Mouse (Mus musculus): ENCODE results near the gene Gm38394.

The Gm38394 gene

DNA sequence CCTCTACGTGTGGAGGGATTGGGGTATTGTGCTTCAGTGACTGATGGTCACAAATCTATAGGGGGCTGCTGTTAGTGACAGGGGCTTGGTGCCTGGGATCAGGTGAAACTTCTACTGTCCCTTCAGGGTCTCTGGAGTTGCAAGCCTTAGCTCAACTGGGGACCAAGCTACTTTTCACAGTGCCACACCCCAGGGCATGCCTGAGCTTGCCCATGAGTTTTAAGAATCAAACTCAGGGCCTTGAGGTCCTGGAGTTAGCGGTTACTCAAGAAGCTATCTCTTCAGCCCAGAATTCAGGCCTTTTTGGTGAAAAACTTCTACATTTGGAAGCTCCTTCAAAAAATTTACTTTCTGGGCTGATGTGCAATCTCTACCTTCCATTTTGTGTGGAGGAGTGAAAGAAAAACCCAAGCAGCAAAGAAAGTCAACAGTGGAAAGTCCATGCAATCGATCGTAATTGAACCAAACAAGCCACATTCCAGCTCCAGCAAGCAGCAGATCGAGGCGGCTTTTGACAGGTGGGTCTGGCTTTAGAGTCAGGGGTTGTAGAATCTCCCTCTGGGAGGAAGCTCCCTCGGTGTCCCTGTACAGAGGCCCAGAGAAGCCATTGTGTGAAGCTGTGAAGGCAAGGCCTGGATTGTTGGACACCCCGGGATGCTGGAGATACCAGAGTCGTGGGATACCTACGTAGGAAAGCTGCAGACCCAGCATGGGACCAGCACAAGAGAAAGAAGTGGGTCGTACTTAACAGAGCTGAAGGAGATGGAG, 3.3 kb upstream of the Gm38394 start:
- in situ Hi-C loops (cut with MboI, MseI), result no loop called here

DNA sequence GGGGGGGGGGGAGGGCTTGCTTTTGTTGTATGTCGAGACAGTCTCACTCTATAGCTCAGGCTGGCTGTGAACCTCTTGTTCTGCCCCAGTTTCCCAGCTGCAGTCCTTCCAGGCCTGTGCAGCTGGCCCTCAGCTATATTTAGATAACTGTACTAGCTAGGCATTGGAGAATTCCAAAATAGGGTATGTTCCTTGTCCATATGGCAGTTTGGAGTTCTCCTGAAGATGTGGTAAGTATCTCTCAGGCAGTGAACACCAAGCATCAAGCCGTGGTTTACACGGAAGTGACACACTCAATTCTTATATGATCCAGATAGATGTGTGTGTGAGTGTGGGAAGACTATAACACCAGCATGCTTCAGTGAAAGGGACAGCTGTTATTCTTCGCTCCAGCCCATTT, 2.3 kb upstream of the Gm38394 start:
- in situ Hi-C loops (cut with MboI, MseI), result no loop called here

DNA sequence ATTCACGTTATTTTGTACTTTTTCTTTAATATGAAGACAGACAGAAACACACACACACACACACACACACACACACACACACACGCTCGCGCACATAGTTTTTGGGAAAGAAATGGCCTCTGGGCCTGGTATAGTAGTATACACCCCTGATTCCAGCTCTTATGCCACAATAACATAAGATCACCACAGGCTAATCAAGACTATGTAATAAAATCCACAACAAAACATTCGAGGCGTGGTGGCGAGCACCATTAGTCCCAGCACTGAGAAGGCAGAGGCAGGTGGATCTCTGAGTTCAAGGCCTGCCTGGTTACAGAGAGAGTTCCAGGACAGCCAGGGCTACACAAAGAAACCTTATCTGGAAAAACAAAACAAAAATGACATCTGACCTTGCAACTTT, 1.8 kb upstream of the Gm38394 start:
- in situ Hi-C loops (cut with MboI, MseI), result no loop called here

DNA sequence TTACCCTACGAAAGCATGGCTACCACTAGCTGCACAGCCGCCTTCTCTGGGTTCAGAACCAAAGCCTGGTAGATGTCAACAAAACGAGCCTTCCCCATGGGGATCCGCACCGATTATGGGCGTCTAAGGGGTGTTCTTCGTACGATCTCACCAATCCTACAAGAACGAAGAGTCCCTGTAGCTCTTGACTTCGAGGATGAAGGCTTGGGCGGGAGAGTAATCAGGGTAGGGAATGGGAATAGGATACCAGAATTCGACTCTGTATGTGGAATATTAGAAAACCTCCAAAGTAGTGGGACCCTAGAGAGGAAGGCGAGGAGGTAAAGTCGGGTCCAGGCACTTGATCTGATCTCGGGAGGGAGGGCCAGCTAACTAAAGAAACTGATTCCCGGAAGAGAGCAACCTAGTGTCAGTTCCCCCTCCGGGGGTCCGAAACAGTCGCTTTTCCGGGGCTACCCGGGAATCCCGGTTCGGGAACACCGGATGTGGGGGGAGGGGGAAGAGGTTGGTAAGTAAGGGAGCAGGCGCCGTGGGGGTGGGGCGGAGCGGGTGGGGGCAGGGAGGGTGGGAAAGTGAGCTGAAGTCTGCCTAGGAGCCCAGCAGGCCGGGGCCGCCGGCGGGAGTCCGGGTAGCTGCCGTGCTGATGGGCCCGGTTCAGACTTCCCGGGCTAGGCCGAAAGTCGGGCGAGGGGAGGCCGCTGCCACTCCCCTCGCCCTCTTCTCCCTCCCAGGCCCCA, 484 bp downstream of the Gm38394 start, which contains the start of gene Zbed6:
Gene Zbed6 (minus strand): TSS at position 420 of the 737 bp plus-strand sequence.
- in situ Hi-C loops (cut with MboI, MseI), result no loop called here

DNA sequence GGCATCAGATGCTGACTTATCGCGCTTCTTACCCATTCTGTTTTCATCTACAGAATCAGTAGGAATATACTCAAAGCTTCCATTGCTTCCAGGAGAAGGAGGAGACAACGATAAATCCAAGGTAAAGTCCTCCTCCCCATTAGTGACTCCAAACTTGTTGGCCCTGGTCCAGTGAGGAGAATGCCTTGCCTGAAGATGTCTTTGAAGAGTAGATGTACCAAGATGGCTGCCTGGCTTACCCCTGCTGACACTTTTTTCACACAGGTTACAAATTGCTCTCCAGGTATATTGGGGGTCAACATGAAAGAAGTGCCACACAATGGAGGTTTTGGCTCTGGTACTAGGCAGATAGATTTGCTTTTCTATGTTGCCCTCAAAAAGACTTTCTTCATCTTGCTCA, 2.2 kb downstream of the Gm38394 start:
- in situ Hi-C loops (cut with MboI, MseI), result no loop called here

DNA sequence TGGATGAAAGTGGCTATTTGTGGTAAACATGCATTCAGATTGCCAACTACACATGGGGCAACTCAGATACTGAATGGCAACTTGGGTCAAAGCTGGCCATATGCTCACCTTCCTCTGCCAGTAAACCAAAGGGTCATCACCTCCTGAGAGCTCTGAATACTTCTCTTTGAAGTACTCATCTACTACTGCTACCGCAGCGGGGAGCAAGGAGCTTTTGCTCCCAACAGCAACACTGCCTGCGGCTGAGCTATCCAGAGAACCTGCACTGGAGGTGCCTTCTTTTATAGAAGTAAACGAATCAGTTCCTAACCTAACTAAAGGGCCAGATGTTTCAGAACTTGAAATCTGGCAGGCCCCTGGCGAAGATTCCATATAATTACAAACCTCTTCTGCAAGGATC, 4.3 kb downstream of the Gm38394 start:
- in situ Hi-C loops (cut with MboI, MseI), result no loop called here

DNA sequence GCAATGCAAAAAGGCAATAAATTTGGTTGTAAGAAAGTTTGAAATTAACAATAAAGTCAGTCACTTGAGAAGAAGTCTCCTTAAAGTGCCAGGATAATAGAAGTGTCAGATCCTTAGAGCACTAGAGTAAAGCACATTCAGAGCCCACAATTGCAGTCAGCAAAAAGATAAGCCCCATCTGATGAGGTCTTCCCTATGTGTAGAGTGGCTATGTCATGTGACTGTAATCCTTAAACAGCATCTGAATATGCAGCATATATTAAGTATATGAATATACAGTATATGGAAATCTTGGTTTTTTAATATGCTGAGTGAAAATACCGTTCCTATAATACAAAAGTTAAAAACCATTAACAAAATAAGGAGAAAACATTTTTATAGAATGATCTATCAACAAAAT, 8.1 kb downstream of the Gm38394 start:
- in situ Hi-C loops (cut with MboI, MseI), result no loop called here

DNA sequence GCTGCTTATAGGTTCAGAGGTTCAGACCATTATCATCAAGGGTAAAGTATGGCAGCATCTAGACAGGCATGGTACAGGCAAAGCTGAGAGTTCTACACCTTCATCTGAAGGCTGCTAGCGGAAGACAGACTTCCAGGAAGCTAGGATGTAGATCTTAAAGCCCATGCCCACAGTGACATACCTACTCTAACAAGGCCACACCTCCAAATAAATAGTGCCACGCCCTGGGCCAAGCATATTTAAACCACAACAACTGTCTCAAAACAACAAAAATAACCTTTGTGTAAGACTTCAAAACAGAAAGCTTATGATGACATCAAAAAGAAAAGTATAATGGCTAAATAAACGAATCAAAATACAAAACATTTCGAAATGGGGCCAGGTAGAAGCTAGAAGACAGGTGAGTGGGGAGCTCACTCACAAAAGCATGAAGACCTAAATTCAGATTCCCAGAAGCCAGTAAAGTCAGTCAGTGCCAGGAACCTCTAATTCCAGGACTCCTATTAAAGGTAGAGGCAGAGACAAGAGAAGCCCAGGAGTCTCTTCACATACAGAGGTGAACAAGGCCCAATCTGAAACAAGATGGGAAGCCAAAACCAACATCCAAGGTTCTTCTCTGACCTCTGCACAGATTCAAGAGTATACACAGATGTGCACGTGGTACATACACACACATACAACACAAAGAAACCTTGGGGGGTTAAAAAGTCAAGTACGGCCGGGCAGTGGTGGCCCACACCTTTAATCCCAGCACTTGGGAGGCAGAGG, 10.6 kb downstream of the Gm38394 start:
- in situ Hi-C loops (cut with MboI, MseI), result no loop called here

DNA sequence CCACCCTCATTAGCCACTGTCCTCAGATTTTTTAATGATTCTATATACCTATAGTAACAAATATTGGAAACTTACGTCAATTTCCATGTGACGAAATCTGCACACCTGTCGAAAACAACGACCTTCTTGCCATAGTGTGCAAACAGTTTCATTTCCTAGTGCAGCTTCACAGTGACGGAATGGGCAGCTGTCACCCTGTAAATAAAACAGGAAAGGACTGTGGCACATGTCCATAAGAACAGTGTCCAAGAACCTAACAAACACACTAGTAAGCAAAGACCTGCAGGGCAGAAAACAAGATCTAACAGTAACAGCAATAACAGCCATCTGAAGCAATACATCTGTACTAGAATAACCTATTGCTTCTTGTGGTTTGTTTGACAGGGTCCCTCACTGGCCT, 15.5 kb downstream of the Gm38394 start:
- in situ Hi-C loops (cut with MboI, MseI), result no loop called here

DNA sequence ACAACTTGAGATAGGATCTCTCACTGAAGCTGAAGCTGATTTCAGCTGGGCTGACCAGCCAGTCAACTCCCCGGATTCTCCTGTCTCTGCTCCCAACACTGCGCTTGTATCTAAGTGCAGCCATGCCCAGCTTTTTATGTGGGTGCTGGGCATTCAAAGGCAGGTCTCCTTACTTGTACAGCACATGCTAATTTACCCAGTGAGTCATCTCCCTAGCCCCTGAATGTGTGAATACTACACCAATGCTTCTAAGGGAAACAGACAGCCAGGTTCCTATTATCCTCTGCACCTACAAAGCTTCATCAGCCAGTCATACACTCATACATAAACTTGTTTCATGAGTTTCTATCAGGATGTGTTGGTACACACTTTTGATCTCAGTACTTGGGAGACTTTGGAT, 20.0 kb downstream of the Gm38394 start:
- in situ Hi-C loops (cut with MboI, MseI), result no loop called here

DNA sequence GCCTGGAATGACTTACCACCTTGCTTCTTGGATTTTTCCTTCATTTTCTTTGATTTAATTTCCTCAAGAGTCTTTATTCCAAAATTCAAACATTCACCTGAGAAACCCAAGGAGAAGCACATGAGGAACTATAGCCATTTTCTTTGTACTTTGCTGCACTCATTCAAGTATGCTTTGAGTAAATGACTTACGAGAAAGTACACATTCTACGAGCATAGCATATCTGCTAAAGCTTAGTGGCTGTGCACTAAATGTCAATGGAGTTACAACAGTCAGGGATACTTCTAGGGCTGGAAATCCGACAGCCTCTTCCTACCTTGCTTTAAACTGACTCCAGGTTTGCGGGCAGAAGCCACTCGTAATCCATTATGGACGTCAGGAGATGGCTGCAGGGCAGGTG, 22.6 kb downstream of the Gm38394 start:
- in situ Hi-C loops (cut with MboI, MseI), result no loop called here

DNA sequence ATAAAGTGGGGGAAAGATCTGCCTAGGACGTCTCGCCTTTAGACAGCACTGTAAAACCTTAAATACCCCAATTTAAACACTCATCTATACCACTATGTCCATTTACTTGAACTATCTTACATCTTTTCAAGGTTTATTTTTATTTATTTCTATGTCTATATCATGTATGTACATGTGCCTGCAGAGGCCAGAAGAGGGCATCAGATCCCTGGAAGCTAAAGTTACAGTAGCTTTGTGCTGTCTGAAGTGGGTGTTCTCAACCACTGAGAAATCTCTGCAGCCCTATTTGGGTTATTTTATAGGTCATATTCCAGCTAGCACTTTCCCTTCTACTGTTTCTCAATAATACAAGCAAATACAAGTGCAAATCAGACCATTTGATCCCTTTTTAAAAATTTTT, 28.9 kb downstream of the Gm38394 start:
- in situ Hi-C loops (cut with MboI, MseI), result no loop called here

DNA sequence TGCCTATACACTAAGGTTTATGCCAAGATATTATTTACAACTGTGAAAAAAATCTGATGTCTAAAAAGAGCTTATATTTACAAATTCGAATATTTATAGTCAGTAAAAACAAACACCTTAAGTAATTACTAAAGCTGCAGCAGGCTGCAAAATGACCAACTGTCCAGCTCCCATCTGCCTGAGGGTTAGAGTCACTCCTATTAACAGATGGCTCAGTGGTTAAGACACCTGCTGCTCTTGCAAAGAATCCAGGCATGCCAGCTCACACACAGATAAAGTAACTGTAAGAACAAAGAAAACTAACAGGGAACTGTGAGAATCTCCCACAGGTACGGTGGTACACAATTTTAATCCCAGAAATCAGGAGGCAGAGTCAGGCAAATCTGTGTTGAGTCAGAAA, 36.1 kb downstream of the Gm38394 start:
- in situ Hi-C loops (cut with MboI, MseI), result loop anchor here (10.0 kb wide), 1 partner anchor 630 kb away; no protein-coding TSS in a partner anchor

DNA sequence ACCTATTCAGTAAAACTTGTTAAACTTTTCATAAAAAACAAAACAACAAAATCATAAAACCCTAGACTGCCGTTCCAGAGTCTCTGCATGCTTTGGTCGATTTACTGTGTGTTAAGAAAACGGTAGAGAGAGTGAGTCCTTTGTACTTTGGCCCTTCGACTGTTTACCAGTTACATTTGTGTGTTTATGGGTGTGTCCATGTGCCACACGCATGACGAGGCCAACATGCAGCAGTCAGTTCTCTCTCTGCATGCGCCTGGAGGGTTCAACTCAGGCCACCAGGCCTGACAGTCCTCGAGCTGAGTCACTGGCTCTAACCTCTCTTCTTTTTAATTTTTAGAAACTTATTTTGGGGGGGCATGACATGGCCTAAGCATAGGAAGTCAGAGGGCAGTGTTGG, 42.8 kb downstream of the Gm38394 start:
- in situ Hi-C loops (cut with MboI, MseI), result no loop called here

DNA sequence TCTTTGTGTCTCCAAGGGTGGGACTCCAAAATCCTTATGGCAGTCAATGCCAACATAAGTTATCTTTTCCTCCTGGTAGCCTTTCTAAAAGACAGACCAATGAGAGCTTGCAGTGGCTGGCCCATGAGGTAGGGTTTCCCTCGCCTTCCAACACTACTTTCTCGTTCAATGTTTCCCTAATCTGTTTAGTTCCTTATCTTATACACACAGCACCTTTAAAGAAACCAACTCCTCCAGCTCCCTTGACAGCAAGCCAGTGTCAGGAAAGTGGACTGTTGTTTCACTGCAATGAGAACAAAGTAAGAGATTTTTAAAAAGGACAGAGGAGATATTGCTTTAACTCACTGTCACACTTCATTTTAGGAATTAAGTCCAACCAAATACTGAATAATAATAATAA, 43.2 kb downstream of the Gm38394 start:
- in situ Hi-C loops (cut with MboI, MseI), result no loop called here

DNA sequence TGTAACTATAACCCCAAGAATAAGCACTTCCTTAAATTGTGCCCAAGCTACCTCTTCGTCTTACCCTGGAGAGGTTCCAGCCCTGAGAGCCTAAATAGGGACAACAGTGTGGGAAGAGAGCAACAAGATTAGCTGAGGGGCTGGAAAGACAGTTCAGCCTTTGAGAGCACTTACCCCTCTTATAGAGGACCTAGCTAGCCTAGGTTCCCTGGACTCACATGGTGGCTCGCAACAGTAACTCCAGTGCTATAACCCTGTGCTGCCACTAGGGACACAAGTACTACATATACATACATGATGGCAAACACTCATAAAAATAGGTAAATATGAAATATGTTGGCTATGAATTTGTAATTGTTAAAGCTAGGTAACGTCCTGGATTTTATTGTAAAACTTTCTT, 47.3 kb downstream of the Gm38394 start:
- in situ Hi-C loops (cut with MboI, MseI), result no loop called here

DNA sequence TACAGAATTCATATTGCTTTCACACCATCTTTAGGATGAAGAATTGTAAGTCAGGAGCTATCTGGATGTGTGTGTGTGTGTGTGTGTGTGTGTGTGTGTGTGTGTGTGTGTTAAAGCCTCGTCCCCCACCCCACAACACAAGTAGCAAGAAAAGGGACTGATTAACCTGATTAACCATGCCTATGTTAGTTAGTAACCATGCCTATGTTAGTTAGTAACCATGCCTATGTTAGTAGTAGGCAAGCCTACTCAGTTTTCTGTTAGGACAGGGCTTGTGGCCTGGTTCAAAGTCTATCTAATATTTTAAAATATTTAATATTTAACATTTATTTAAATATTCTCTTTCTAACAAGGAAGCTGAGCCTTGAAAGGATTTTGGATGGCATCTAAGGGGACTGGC, 49.7 kb downstream of the Gm38394 start:
- in situ Hi-C loops (cut with MboI, MseI), result no loop called here

DNA sequence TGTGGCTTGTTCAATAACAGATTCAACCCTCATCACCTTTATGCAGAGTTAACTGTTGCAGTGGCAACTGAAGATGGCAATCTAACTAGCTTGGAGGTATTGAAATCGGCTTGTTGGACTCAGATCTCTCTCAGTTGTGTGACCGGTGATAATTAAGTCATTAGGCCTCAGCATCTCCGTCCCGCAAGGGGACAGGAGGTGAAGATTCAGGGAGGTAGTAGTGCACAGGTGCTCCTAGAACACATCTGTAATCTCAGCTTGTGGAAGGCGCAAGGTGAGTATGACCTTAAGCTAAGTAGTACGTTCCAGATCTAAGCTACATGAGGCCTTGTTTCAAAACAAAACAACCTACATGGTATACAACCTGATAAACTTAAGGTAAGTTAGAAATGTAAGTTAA, 50.5 kb downstream of the Gm38394 start:
- in situ Hi-C loops (cut with MboI, MseI), result no loop called here

DNA sequence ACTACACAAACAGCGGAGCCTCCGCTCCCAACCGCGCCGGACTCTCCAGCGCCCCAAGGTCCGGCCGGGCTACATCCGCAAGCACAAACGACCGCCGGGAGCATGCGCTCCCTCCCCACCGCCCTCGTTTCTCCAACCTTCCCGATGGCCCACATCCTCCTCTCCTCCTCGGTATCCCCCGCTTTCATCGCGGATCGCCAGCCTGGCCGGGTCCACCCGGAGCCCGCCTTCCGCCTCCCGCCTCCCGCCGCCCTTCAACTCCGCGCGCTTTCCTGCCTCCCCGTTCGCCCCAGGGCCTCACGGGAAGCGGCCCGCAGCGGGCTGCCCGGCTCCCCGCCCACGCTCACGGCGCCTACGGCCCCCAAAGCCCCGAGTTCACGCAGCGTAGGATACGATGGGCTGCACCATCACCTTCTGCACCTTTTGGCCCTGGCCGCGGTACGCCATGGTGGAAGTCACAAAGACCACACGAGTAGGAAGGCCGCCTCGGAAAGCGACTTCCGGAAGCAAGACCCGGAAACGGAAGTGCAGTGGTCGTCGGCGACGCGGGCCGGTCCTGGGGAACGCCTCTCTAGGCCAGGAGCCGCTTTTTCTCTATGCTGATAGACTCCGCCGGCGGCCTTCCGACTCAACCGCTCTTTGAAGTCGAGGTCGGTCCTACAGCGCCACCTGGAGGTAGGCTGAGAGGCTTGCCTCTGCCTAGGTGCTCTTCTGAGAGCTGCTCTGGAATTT, 51.2 kb downstream of the Gm38394 start, which contains the start of gene Snrpe:
Gene Snrpe (minus strand): TSS at position 521 of the 732 bp plus-strand sequence.
- in situ Hi-C loops (cut with MboI, MseI), result loop anchor here (10.0 kb wide), 1 partner anchor 565 kb away; the partner anchor contains the start of gene Pik3c2b

DNA sequence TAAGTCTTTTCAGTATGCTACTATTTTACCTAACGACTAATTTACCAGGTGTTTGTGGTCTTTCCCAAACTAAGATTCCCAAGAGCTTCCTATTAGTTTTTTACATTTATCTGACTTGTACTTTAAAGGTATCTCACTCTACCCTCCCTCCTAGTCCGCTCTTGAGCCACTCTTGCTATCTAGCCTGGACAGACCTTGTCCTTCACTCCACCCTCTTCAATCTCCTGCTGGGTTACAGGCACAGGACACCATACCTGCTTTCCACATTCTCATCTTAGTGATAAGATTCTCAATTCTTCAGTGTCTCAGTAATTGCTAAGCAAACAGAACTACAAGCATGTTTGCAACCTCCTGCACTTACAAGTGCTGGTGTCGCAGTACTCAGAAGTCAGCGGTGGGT, 57.9 kb downstream of the Gm38394 start:
- in situ Hi-C loops (cut with MboI, MseI), result loop anchor here (5.0 to 10.0 kb wide), 2 partner anchors 216 to 558 kb away; partner anchors contain the start of gene Pik3c2b

DNA sequence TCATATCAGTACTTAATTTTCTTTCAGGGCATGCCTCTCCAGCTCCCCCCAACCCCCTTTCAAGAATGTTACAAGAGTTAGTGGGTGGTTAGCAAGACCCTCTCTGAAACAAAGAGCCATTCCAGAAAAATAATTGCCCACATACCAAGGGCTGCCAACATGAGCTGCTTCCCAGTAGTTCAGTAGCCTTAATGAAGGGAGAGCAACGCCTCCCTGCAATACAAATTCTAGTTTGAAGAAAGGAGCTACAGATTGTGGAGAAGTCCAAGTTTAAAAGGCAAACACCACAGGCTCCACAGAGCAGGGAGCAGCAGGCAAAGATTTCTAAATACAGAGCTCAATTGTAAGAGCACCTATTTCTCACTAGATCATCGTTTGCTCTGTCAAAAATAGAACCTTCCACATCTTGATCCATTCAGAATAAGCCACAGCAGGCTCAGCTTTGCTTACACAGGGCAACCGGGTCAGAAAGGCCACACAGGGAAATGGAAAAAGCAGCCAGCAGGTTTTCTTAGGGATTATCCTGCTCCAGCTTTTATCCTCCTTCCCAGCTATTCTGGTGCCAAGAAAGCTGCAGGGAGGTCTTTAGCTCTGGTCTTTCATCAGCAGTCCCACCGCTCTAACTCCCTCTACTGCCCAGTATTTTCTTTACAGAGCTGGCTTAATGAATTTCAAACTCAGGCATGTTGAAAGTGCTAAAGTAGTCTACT, 64.7 kb downstream of the Gm38394 start:
- in situ Hi-C loops (cut with MboI, MseI), result no loop called here
